Mouse (Mus musculus) liver, embryonic 11.5 days (tissue): ENCODE measurements at regions not wholly inside any gene's neighbourhood (a gene's known extent, or its start where the extent isn't known, plus 50 kb on each side); places are given as distances from the start of the nearest gene placed in this dataset.

Experiments
- ATAC-seq: fragments of 200-750 bp; cut with Nextera tagmentation; replicated peaks from 2 replicates; pipeline ENCODE4 v1.8.0; 2017; ENCODE audit warnings: moderate number of reproducible peaks, mild to moderate bottlenecking, moderate TSS enrichment, moderate library complexity; ENCODE audit not compliant: low FRiP score
- DNase-seq: peaks from one replicate; pipeline ENCODE4 v3.0.0-alpha.2; 2017; ENCODE audit warnings: low spot score
- H3K27ac ChIP-seq: fragments of 300-500 bp; sonication (generic); 2 replicates; pipeline ENCODE4 v1.5.1; 2014; ENCODE audit warnings: mild to moderate bottlenecking, low read depth, low read length, control low read depth
- H3K27me3 ChIP-seq: fragments of 300-500 bp; sonication (generic); replicated peaks from 2 replicates; pipeline ENCODE4 v1.6.1; 2014; ENCODE audit warnings: low read length, mixed read lengths; ENCODE audit not compliant: control insufficient read depth, insufficient read depth
- H3K36me3 ChIP-seq: fragments of 300-500 bp; sonication (generic); 2 replicates; pipeline ENCODE4 v1.6.1; 2014; ENCODE audit warnings: mild to moderate bottlenecking, low read length, moderate library complexity, mixed read lengths; ENCODE audit not compliant: control insufficient read depth, insufficient read depth
- H3K4me1 ChIP-seq: fragments of 300-500 bp; sonication (generic); replicated peaks from 2 replicates; pipeline ENCODE4 v1.6.1; 2014; ENCODE audit warnings: low read length, mixed read lengths; ENCODE audit not compliant: control insufficient read depth, insufficient read depth
- H3K4me2 ChIP-seq: fragments of 300-500 bp; sonication (generic); 2 replicates; pipeline ENCODE4 v1.6.1; 2014; ENCODE audit warnings: mild to moderate bottlenecking, control low read depth, moderate library complexity
- H3K4me3 ChIP-seq: fragments of 300-500 bp; sonication (generic); 2 replicates; pipeline ENCODE4 v1.5.1; 2014; ENCODE audit warnings: low read depth, low read length, control low read depth
- H3K9ac ChIP-seq: fragments of 300-500 bp; sonication (generic); 2 replicates; pipeline ENCODE4 v1.6.1; 2014; ENCODE audit warnings: low read depth, low read length, control low read depth
- H3K9me3 ChIP-seq: fragments of 300-500 bp; sonication (generic); 2 replicates; pipeline ENCODE4 v1.6.1; 2016; ENCODE audit warnings: low read length, inconsistent platforms, mixed read lengths; ENCODE audit not compliant: control insufficient read depth
- WGBS: fragments of 180-500 bp; shearing (Covaris S2); extraction: QIAGEN DNeasy Blood & Tissue Kit; methylation state at CpG from one replicate; pipeline ENCODE4 v1.1.7; 2014; 5-methylcytosine and 5-hydroxymethylcytosine counted together

GRCm38 (mm10) chr13:82849037-82849436 is 654.8 kb upstream of the Mef2c start:
- Histone ChIP-seq H3K27ac (no peak overlapping the region), H3K9me3 (no peaks in the 10 kb centered on the region), H3K9ac (no peak overlapping the region), H3K27me3 (no peaks in the 10 kb centered on the region), H3K4me1 (no peaks in the 10 kb centered on the region), H3K36me3 (no peaks in the 10 kb centered on the region), H3K4me2 (no peak overlapping the region), H3K4me3 (no peak overlapping the region)
- no peak for ATAC-seq
- WGBS = 63% methylated on average over 3 of the region's 3 CpGs
- no peak for DNase-seq

- H3K27ac ChIP-seq = no peak overlapping the region
- no peak for DNase-seq
- no peak for ATAC-seq
- H3K9me3 ChIP-seq = no peaks in the 10 kb centered on the region
- no peaks in the 10 kb centered on the region for H3K27me3 ChIP-seq
- no peak overlapping the region for H3K4me2 ChIP-seq
- H3K9ac ChIP-seq = no peak overlapping the region
- H3K36me3 ChIP-seq = no peaks in the 10 kb centered on the region
- H3K4me1 ChIP-seq = no peaks in the 10 kb centered on the region
- no peak overlapping the region for H3K4me3 ChIP-seq
Observed at GRCm38 (mm10) chr13:82869869-82870268, 634.0 kb upstream of the Mef2c start.

- WGBS = 70% methylated on average over 1 of the region's 1 CpGs
- no peak overlapping the region for H3K27ac ChIP-seq
- no peak overlapping the region for H3K4me2 ChIP-seq
- no peaks in the 10 kb centered on the region for H3K27me3 ChIP-seq
- no peaks in the 10 kb centered on the region for H3K36me3 ChIP-seq
- no peaks in the 10 kb centered on the region for H3K4me1 ChIP-seq
- no peak overlapping the region for H3K9ac ChIP-seq
- ATAC-seq (no peak), DNase-seq (no peak)
- H3K4me3 ChIP-seq = no peak overlapping the region
- no peaks in the 10 kb centered on the region for H3K9me3 ChIP-seq
Observed at GRCm38 (mm10) chr13:82874091-82874490, 629.7 kb upstream of the Mef2c start.

GRCm38 (mm10) chr13:82883368-82883767 is 620.5 kb upstream of the Mef2c start:
- no peak overlapping the region for H3K4me3 ChIP-seq
- no peaks in the 10 kb centered on the region for H3K27me3 ChIP-seq
- no peaks in the 10 kb centered on the region for H3K36me3 ChIP-seq
- H3K4me2 ChIP-seq = no peak overlapping the region
- H3K4me1 ChIP-seq = no peaks in the 10 kb centered on the region
- no peak for DNase-seq
- no peak for ATAC-seq
- no peak overlapping the region for H3K9ac ChIP-seq
- H3K9me3 ChIP-seq = no peaks in the 10 kb centered on the region
- no peak overlapping the region for H3K27ac ChIP-seq

- Histone ChIP-seq H3K4me3 (no peak overlapping the region), H3K4me2 (no peak overlapping the region), H3K4me1 (no peaks in the 10 kb centered on the region), H3K36me3 (no peaks in the 10 kb centered on the region), H3K9ac (no peak overlapping the region), H3K27me3 (no peaks in the 10 kb centered on the region), H3K27ac (no peak overlapping the region), H3K9me3 (no peaks in the 10 kb centered on the region)
- DNase-seq (no peak), ATAC-seq (no peak)
- 70% methylated on average over 1 of the region's 1 CpGs for WGBS
Observed at GRCm38 (mm10) chr13:82888755-82889154, 615.1 kb upstream of the Mef2c start.

- Histone ChIP-seq H3K4me2 (no peak overlapping the region), H3K4me3 (no peak overlapping the region), H3K9ac (no peak overlapping the region), H3K4me1 (no peaks in the 10 kb centered on the region), H3K27ac (no peak overlapping the region), H3K36me3 (no peaks in the 10 kb centered on the region), H3K9me3 (no peaks in the 10 kb centered on the region), H3K27me3 (no peaks in the 10 kb centered on the region)
- 82% methylated on average over 2 of the region's 2 CpGs for WGBS
- DNase-seq (no peak), ATAC-seq (no peak)
Observed at GRCm38 (mm10) chr13:82892731-82893130, 611.1 kb upstream of the Mef2c start.

GRCm38 (mm10) chr13:82899686-82900085 is 604.1 kb upstream of the Mef2c start:
- H3K4me3 ChIP-seq = no peak overlapping the region
- no peaks in the 10 kb centered on the region for H3K36me3 ChIP-seq
- no peaks in the 10 kb centered on the region for H3K4me1 ChIP-seq
- no peak for DNase-seq
- no peak overlapping the region for H3K27ac ChIP-seq
- WGBS = 32% methylated on average over 4 of the region's 4 CpGs
- H3K9me3 ChIP-seq = no peaks in the 10 kb centered on the region
- no peak; the same call in 1 of the 2 replicates for ATAC-seq
- H3K9ac ChIP-seq = no peak overlapping the region
- H3K27me3 ChIP-seq = no peaks in the 10 kb centered on the region
- H3K4me2 ChIP-seq = no peak overlapping the region

GRCm38 (mm10) chr13:82902160-82902559 is 601.7 kb upstream of the Mef2c start:
- Histone ChIP-seq H3K9me3 (no peaks in the 10 kb centered on the region), H3K4me1 (no peaks in the 10 kb centered on the region), H3K4me3 (no peak overlapping the region), H3K9ac (no peak overlapping the region), H3K27ac (no peak overlapping the region), H3K4me2 (no peak overlapping the region), H3K27me3 (no peaks in the 10 kb centered on the region), H3K36me3 (no peaks in the 10 kb centered on the region)
- ATAC-seq (no peak), DNase-seq (no peak)
- 70% methylated on average over 4 of the region's 4 CpGs for WGBS

GRCm38 (mm10) chr13:82903637-82904036 is 600.2 kb upstream of the Mef2c start:
- ATAC-seq (no peak), DNase-seq (no peak)
- Histone ChIP-seq H3K27ac (no peak overlapping the region), H3K4me2 (no peak overlapping the region), H3K9me3 (no peaks in the 10 kb centered on the region), H3K4me1 (no peaks in the 10 kb centered on the region), H3K27me3 (no peaks in the 10 kb centered on the region), H3K9ac (no peak overlapping the region), H3K36me3 (no peaks in the 10 kb centered on the region), H3K4me3 (no peak overlapping the region)
